Mouse (Mus musculus): Measurements from ENCODE around the gene Cdca5.

DNA sequence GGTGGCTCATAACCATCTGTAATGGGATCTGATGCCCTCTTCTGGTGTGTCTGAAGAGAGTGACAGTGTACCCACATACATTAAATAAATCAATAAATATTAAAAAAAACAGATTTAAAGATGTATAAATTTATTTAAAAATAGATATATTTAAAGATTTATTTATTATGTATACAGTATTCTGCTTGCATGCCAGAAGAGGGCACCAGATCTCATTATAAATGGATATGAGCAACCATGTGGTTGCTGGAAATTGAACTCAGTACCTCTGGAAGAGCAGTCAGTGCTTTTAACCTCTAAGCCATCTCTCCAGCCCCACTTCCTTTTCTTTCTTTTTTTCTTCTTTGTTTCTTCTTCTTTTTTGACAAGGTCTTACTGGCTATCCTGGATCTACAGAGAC, 44.8 kb upstream of the Cdca5 start:
- TF ChIP-seq CTCF (IDR thresholded peaks at IDR 0.05; ENCODE audit: insufficient read depth, low read depth, low read length) (no peak), POLR2A (IDR thresholded peaks at IDR 0.05; ENCODE audit: insufficient read depth, low read depth, low read length) (no peak)
